Mouse (Mus musculus) layer of hippocampus, postnatal 25 days (tissue): Measurements from ENCODE around the gene Lrp2bp. TPM values are rescaled to one million over a fixed set of nuclear protein-coding genes. Genes with fewer than 3 reads are reported as not detected.

Experiments used
- DNase-seq, 2 experiments: peaks; one replicate each; pipeline ENCODE4 v3.0.0; 2022; ENCODE audit warnings: mixed read lengths in 2 of 2, low spot score in 1 of 2; ENCODE audit errors: extremely low spot score in 1 of 2
- total RNA-seq, 2 experiments: library from RNA; stranded (reverse); gene quantifications; 2 replicates each; pipeline ENCODE4 v1.2.3; 2021

Lrp2bp gene
- under 1 TPM; 0.10 to 0.23 TPM for total RNA-seq

- no peak for DNase-seq
These were observed at the start of gene Lrp2bp for GRCm38 (mm10) chr8:45999138-45999783. TSS of gene Lrp2bp (plus strand) at chr8:45999303.

DNA sequence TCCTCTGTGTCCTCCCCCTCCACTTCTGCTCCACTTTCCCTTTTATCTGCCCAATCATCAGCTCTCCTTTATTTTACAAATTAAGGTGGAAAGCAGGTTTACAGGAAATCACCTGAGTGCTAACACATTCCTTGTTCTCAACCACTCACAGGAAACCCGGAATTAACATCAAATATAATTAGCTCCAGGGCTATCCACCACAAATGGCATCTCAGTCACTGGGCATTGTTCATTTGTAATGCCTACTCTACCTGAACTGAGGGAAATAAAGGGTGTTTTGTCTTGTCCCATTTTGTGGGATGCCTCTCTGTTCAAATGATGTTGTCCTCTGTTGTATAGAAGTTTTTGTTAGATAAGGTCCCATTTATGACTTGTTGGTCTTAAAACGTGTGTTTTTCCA is 48.5 kb upstream of the Lrp2bp start:
- DNase-seq = no peak

DNA sequence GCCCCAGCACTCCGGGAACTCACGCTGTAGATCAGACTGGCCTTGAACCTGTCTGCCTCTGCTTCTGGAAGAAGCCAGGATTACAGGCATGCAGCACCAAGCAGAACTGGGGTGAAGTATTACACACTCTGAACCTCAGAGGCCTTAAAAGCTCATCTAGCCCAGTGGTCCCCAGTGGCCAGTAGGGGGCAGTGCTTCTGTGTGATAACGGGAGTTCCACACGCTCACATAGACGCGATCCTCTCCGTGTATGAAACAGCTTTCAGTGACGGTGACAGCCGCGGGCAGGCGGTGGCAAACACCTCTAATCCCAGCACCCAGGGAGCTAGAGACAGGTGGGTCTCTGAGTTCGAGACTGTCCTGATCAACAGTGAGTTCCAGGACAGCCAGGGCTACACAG is 28.2 kb upstream of the Lrp2bp start:
- DNase-seq = no peak

- DNase-seq = no peak
These were observed 25.1 kb upstream of the Lrp2bp start for GRCm38 (mm10) chr8:45973988-45974505.

DNA sequence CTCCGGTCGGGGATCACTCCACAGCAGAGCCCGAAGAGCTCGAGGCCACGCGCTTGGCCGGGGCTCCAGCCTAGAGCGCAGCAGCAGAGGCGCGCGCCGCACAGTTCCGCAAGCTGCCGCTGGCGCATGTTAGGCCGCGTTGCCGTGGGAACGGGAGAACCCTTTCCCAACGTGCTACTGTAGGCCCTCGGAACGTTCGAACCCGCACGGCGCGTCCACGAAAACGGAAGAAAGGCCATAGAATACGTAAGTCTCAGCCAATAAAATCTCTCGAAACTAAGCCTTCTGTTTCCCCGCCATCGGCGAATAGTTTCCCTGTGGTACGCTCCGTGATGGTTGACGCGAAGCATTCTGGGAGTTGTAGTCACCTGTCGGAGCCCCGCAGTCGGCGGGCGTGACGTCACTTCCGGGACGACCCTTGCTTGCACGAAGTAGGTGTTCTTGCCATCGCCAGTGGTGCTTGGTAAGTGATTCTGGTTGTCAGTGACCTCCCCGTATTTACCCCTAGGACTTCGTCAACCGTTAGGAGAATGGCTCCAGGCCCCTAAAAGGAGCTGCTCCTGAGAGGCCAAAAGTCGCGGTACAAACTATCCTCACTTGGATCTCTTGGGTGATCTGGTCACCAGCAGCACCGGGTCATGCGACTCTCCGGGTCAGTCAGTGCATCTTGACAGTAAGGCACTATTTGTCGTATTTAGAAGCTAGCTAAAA is 23.8 kb upstream of the Lrp2bp start, which contains the start of the genes 1700029J07Rik and Ufsp2:
TSS of gene 1700029J07Rik (minus strand) at position 127 of the 711 bp plus-strand sequence.
TSS of gene Ufsp2 (plus strand) at position 403 of the 711 bp plus-strand sequence.
- peak; percentile 95 for DNase-seq

GRCm38 (mm10) chr8:45975837-45976468 is 23.1 kb upstream of the Lrp2bp start:
- no peak for DNase-seq

DNA sequence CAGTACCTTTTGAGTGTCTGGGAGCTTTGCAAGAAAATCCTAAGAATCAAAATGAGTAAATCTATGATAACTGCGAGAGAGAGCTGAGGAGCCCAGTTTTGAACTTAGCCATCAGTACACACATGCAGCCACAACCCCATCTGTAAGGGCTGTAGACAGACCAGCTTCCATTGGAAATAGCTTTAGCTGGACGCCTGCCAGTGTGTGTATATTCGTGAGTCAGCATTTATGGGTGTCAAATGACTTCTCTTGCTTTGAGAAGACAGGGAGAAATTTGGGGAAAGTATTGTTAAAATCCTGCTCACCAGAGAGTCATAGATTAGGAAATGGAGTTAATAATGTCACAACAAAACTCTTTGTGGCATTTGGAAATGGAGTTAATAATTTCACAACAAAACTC is 12.4 kb upstream of the Lrp2bp start:
- no peak for DNase-seq

- no peak for DNase-seq
These were observed 10.9 kb upstream of the Lrp2bp start for GRCm38 (mm10) chr8:45988189-45988588.

DNA sequence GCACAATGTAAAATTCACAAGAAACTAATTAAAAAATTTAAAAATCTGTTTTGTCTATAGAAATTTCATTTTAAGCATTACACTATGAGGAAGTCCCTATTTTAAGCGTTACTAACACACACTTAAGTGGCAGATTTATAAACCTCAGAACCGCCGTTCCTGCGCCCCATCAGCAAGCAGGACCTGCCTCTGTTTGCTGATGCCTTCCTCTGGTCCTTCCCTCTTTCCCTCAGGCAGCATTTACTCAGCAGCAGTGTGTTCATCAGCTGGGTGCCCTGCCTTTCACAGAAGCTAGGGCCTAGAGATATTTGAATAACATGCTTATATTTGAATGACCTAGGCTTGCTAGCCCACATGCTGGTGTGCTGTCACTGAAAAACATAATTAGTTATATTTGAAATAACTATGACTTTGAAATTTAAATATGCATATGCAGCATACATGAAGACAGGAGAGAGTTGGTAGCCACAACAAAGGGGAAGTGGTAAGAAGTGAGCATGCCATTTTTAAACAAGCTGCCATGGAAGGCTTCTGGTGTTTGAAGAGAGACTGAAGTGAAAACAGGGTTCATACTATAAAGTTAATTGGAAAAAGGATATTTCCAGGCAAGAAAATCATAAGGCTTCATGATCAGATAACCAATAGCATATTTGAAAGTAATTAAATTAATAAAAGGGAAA is 8.3 kb upstream of the Lrp2bp start:
- no peak for DNase-seq

DNA sequence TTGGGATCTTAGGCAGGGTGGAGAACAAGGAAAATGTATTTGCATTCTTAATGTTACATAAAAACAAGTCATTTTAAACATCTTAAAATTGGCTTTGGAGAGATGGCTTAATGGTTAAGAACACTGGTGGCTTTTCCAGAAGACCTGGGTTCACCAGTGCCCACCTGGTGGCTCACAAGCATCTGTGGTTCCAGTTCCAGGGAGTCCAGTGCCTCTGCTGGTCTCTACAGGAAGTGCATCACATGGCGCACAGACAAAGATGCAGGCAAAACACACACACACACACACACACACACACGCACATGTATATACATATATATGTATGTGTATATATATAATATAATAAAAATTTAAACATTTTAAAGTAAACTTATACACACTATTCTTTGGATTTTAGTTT is 5.0 kb upstream of the Lrp2bp start:
- peak in 1 of 2 experiments; percentile 13 for DNase-seq

DNA sequence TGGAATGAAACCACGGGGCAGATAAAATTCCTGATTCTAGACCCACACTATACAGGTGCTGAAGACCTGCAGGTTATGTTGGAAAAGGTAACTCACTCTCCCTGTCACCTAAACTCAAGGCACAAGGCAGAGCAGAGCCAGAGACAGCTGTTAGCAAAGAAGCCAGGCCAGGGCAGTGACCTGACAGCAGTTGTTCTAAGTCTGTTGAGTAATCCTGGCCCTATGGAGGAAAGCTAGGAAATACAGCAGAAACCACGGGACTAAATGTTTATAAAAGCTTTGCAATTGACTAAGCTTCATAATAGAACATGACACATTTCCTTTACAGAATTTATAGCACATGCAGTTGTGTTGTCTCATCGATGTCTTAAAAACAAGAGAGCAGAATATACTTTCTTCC is 3.5 kb upstream of the Lrp2bp start:
- DNase-seq = no peak

DNA sequence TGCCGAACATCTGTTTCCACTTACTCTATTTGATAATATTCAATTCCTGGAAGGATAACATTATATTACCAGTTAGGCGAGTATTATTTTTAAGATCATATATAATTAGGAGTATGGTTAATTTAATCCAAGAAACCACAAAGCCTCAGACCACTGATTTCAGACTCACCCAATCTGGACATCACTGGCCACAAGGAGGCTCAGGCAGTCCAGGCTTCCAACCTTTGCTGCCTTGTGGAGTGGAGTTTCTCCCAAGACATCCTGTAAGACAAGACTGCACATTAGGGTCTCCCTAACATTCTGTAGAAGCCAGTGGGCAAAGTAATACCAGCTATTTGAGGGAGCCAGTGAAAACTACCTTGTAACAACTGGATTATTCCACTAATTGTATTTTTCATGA is 875 bp upstream of the Lrp2bp start:
- no peak for DNase-seq

DNA sequence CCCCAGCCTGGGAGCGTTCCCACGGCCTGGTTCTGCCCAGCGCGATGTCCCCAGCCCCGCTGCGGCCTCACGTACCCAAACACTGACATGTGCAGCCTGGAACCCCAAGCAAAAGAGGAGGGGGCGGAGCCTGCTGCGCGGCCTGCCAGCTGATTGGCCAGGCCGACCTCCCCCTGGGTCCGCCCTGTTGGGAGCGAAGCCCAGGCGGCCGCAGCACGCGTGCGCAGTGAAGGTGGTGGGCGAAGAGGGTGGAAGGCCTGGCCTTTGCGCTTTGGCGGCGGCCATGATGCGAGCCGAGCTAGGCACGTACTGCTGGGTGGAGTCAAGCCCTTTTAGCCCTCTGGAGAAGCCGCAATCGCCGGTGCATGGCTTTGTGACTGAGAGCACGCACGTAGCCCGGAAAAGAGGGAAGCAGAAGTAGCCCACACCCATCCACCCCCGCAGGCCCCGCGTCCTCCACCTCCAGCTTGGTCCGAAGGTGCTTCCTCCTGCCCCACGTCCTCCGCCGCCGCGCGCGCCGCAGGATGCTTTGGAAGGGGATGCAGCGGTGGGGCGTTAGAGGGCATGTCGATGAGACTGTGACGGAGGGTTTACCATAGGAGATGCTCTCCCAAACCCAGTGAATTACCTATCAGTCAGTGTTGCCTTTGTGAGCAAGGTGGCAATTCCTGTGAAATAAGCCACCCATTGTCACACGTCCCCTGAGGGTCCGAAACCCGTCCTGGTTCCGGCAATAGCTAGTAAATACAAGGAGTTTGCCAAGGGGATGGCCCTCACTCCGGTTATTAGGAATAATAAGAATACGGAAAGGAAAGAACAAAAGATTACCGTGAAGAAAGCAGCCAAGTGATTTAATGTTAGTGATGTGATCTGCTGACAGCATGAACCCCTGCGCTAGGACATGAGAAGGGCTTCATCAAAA is 942 bp downstream of the Lrp2bp start:
- peak; percentile 94 to 95 for DNase-seq

DNA sequence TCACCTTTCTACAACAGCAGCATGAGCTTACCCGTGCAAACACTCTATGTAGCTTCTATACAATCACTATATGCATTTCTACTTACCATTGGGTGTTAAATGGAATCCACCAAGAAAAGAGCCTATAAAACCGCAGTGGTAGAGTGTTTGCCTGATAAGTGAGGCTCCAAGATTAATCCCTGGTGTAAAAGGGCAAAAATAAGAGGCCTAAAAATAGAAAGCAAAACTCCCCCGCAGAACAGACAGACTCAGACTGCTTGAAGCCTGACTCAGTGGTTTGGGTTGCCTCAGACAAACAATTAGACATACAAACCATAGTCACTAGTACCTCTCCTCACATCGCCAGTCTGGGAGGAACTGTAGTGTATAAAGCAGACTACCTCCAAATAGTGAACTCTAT is 6.5 kb downstream of the Lrp2bp start, which contains the start of gene Ankrd37:
TSS of gene Ankrd37 (minus strand) at position 112 of the 400 bp plus-strand sequence.
- DNase-seq = no peak

DNA sequence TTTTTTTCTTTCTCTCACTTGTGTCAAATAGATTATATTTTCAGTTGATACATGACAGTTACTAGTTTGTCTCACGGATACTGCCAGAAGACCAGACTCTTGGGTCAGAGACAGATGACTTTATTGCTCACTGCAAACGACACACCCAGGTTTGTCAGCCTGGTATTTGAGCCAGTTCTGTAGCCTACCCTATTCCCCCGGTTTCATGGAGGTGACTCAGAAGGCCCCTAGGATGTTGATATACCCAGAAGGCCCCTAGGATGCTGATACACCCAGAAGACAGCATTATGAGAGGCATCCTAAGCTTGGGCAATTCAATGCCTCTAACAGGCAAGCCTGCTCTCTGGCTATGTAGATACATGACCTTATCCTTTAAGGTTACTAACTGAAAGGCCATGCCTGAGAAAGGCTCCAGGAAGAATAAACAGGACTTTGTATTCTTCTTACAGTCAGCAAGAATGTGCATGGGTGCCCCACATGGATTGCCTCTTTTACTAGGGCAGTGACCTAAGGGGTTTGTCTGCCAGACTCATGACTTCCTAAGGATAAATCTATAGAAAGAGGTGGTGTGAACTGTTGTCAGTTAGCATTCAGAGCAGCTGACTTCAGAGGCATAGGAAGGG is 8.1 kb downstream of the Lrp2bp start:
- DNase-seq = no peak

DNA sequence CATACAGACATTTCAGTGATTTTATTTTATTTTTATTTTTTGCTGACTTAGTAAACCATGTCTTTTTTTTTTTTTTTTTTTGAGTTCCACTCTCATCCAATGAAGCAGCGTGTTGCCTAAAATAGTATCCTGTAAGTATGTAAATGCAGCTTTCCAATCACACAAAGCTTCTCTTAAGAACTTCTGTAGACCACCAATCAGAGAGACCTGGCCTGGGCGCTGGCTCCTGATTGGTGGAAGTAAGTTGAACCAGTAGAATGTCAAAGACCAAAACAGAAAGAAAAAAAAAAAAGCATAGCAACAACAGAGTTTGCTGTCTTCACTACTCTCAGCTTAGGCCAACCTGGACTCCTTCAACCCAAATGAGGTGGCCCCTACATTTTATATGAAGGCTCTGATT is 11.2 kb downstream of the Lrp2bp start:
- no peak for DNase-seq

DNA sequence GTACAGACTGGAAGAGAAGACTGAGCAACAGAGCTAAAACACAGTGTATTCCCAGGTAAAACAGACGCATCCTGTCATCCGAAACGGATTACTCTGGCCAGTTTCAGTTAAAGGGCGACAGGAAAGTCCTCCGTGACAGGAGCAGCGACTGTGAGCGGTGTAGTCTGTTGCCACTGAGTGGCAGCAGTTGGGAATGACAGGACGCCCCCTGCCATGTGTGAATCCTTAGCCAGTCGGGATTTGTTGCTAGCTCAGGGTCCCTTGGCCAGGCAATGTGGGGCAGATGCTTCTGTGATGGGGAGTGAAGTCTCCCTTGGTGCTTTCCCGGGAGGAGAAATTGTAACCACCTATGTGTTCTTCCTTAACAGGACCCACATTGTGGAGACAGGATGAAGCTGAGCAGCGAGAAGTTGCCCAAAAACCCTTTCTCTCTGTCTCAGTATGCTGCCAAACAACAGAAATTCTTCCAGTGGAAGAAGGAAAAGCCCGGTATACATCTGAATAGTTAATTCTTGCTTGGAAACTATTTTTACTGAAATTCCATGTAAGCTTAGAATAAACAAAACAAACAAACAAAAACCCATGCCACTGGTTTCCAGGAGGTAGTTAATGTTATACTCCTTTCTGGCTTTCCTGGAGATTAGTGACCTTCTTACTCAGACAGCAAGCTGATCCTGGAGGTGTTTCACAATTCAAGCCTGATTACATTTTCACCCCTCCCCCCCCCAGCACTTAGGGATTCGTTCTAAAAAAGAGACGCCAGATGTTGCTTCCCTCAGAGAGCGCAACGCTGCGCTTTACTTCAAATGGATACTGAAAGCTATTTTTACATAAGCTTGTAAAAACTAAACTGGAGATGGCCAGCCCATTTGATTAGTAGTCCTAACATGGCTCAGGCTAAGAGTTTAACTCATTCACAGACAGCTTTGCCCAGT is 11.9 kb downstream of the Lrp2bp start:
- DNase-seq = peak in 1 of 2 experiments; percentile 23

DNA sequence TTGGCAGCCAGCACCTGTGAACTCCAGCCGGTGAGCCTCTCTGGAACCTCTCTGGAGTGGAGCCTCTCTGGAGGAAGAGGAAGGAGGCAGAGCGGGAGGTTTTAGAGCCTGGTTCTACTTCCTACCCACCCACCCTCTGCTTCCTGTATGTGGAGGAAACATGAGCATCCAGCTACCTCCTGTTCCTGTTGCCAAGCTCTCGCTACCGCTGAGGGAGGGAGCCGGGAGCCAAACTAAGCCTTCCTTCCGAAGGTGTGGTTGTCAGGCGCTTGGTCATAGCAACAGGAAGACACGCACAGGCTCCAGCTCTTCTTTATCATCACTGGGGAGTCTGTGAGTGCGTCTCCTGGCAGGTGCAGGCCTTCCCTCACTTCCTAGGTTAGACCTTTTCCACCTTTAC is 23.1 kb downstream of the Lrp2bp start:
- DNase-seq = no peak
